Mouse (Mus musculus): ENCODE results near the gene Mapk6.
A peak's percentile ranks its signal among the peaks of the same experiment; 100 is the strongest.

- TF ChIP-seq CTCF (IDR thresholded peaks at IDR 0.05; ENCODE audit: low read depth) (peak; percentile 56), EP300 (optimal IDR thresholded peaks at IDR 0.05) (no peak)
Measured at GRCm38 (mm10) chr9:75441691-75442131, 31.9 kb upstream of the Mapk6 start.
